Comparison of ENCODE assay signal across 25 mouse cellular contexts in genomic region chr1:52312076-52312633, GRCm38 (mm10).
A peak's percentile ranks its signal among the peaks of the same experiment; 100 is the strongest.
DNase-seq lines count a peak whose midpoint lies in the region; ATAC-seq and TF ChIP-seq lines count a peak whose summit lies in the region.
"Had no signal": no experiment of that assay in that cellular context is flagged by ENCODE, and none has a peak within 500 bp of the region (broad histone marks: within the 10 kb centered on the region; RNA-seq: fewer than 3 reads in every experiment).

No protein-coding gene starts in this region.

- H3K4me3 ChIP-seq in forebrain, embryonic 13.5 days = no peak overlapping the region
- no peak overlapping the region for H3K4me3 ChIP-seq in forebrain, embryonic 10.5 days
- no peak overlapping the region for H3K4me3 ChIP-seq in hindbrain, embryonic 15.5 days
- no peak overlapping the region for H3K4me3 ChIP-seq in hindbrain, embryonic 12.5 days
- H3K4me3 ChIP-seq in midbrain, postnatal 0 days (ENCODE audit: low read depth, low read length) = no peak overlapping the region
- H3K4me3 ChIP-seq in midbrain, embryonic 14.5 days (replicated peaks; ENCODE audit: low read depth, low read length) = no peak overlapping the region
- no peak overlapping the region for H3K4me3 ChIP-seq in forebrain, embryonic 16.5 days (replicated peaks; ENCODE audit: low read length)
- H3K4me3 ChIP-seq: embryonic facial prominence, embryonic 12.5 days; embryonic facial prominence, embryonic 15.5 days; heart, adult 2 months; heart, embryonic 10.5 days; heart, embryonic 13.5 days had no signal

- DNase-seq in forebrain, embryonic 10.5 days (ENCODE audit: extremely low spot score, low spot score) = no peak
- DNase-seq in midbrain, postnatal 0 days (ENCODE audit: low spot score) = peak; percentile 28
- DNase-seq in midbrain, embryonic 14.5 days = no peak
- no peak for DNase-seq in heart, postnatal 4 days
- DNase-seq: adrenal gland, adult 8-10 months; adrenal gland, postnatal 25 days; cerebellum, adult 11 months; cerebellum, adult 2 months; cerebellum, adult 9-11 months; cerebellum, postnatal 25 days; gastrocnemius, postnatal 10 days; gastrocnemius, postnatal 36 days; heart, adult 2 months; heart, postnatal 14 days; kidney, adult 11 months; kidney, adult 8-10 months had no signal

- WGBS in forebrain, embryonic 13.5 days = 56% methylated on average over 3 of the region's 3 CpGs
- 82% methylated on average over 3 of the region's 3 CpGs for WGBS in forebrain, embryonic 10.5 days
- 54% methylated on average over 3 of the region's 3 CpGs for WGBS in hindbrain, embryonic 15.5 days
- WGBS in hindbrain, embryonic 12.5 days = 55% methylated on average over 3 of the region's 3 CpGs
- WGBS in midbrain, postnatal 0 days = 47% methylated on average over 3 of the region's 3 CpGs
- 55% methylated on average over 3 of the region's 3 CpGs for WGBS in midbrain, embryonic 14.5 days
- WGBS in forebrain, embryonic 16.5 days = 38% methylated on average over 3 of the region's 3 CpGs

- no peaks in the 10 kb centered on the region for H3K9me3 ChIP-seq in forebrain, embryonic 13.5 days (replicated peaks)
- 0 out of 2 replicates have a peak, but pooled peaks cover 2% of the 10 kb centered on the region for H3K9me3 ChIP-seq in forebrain, embryonic 10.5 days
- no peaks in the 10 kb centered on the region for H3K9me3 ChIP-seq in hindbrain, embryonic 15.5 days
- H3K9me3 ChIP-seq in hindbrain, embryonic 12.5 days (replicated peaks) = no peaks in the 10 kb centered on the region
- H3K9me3 ChIP-seq in midbrain, postnatal 0 days (ENCODE audit: low read length) = no peaks in the 10 kb centered on the region
- H3K9me3 ChIP-seq in midbrain, embryonic 14.5 days (ENCODE audit: control insufficient read depth, low read length) = no peaks in the 10 kb centered on the region
- H3K9me3 ChIP-seq in forebrain, embryonic 16.5 days (ENCODE audit: control insufficient read depth, low read length) = no peaks in the 10 kb centered on the region
- H3K9me3 ChIP-seq: embryonic facial prominence, embryonic 12.5 days; embryonic facial prominence, embryonic 15.5 days; heart, embryonic 10.5 days; heart, embryonic 13.5 days had no signal

- no peak for TF ChIP-seq CTCF in midbrain, postnatal 0 days (IDR thresholded peaks at IDR 0.05)

- H3K36me3 ChIP-seq in forebrain, embryonic 13.5 days (ENCODE audit: poor library complexity, severe bottlenecking) = no peaks in the 10 kb centered on the region
- H3K36me3 ChIP-seq in forebrain, embryonic 10.5 days (replicated peaks) = no peaks in the 10 kb centered on the region
- H3K36me3 ChIP-seq in hindbrain, embryonic 15.5 days = no peaks in the 10 kb centered on the region
- no peaks in the 10 kb centered on the region for H3K36me3 ChIP-seq in hindbrain, embryonic 12.5 days
- no peaks in the 10 kb centered on the region for H3K36me3 ChIP-seq in midbrain, postnatal 0 days (ENCODE audit: insufficient read depth, low read length)
- H3K36me3 ChIP-seq in midbrain, embryonic 14.5 days (ENCODE audit: control insufficient read depth, insufficient read depth, low read length) = no peaks in the 10 kb centered on the region
- no peaks in the 10 kb centered on the region for H3K36me3 ChIP-seq in forebrain, embryonic 16.5 days (ENCODE audit: control insufficient read depth, insufficient read depth)
- H3K36me3 ChIP-seq: embryonic facial prominence, embryonic 12.5 days; embryonic facial prominence, embryonic 15.5 days; heart, embryonic 10.5 days; heart, embryonic 13.5 days had no signal

- no peaks in the 10 kb centered on the region for H3K27me3 ChIP-seq in forebrain, embryonic 13.5 days
- H3K27me3 ChIP-seq in forebrain, embryonic 10.5 days (ENCODE audit: poor library complexity, severe bottlenecking) = no peaks in the 10 kb centered on the region
- no peaks in the 10 kb centered on the region for H3K27me3 ChIP-seq in hindbrain, embryonic 15.5 days
- no peaks in the 10 kb centered on the region for H3K27me3 ChIP-seq in hindbrain, embryonic 12.5 days
- H3K27me3 ChIP-seq in midbrain, postnatal 0 days (ENCODE audit: insufficient read depth, low read length) = no peaks in the 10 kb centered on the region
- H3K27me3 ChIP-seq in midbrain, embryonic 14.5 days (ENCODE audit: control insufficient read depth, insufficient read depth, low read length) = no peaks in the 10 kb centered on the region
- no peaks in the 10 kb centered on the region for H3K27me3 ChIP-seq in forebrain, embryonic 16.5 days (replicated peaks; ENCODE audit: control insufficient read depth, insufficient read depth, low read length)
- H3K27me3 ChIP-seq: embryonic facial prominence, embryonic 12.5 days; embryonic facial prominence, embryonic 15.5 days; heart, embryonic 13.5 days had no signal

- H3K4me2 ChIP-seq in forebrain, embryonic 13.5 days = no peak overlapping the region
- no peak overlapping the region for H3K4me2 ChIP-seq in hindbrain, embryonic 15.5 days
- no peak overlapping the region for H3K4me2 ChIP-seq in hindbrain, embryonic 12.5 days (replicated peaks)
- no peak overlapping the region for H3K4me2 ChIP-seq in midbrain, postnatal 0 days (ENCODE audit: low read depth, low read length, poor library complexity, severe bottlenecking)
- no peak overlapping the region for H3K4me2 ChIP-seq in midbrain, embryonic 14.5 days (ENCODE audit: low read length)
- H3K4me2 ChIP-seq in forebrain, embryonic 16.5 days (ENCODE audit: low read length) = no peak overlapping the region
- H3K4me2 ChIP-seq: embryonic facial prominence, embryonic 12.5 days; embryonic facial prominence, embryonic 15.5 days; heart, embryonic 13.5 days had no signal

- peak; percentile 88 for ATAC-seq in forebrain, embryonic 13.5 days
- peak; percentile 38; the same call in 1 of the 2 replicates for ATAC-seq in hindbrain, embryonic 15.5 days (ENCODE audit: low FRiP score, low read depth)
- ATAC-seq in hindbrain, embryonic 12.5 days (ENCODE audit: low FRiP score) = no peak
- ATAC-seq in midbrain, postnatal 0 days (ENCODE audit: low FRiP score) = no peak
- no peak for ATAC-seq in midbrain, embryonic 14.5 days (ENCODE audit: low FRiP score, low TSS enrichment)
- peak; percentile 95 for ATAC-seq in forebrain, embryonic 16.5 days
- ATAC-seq: activated CD4-positive, CD25-positive, alpha-beta regulatory T cell, adult 4 months had no signal

- peaks cover under 1% of the 10 kb centered on the region for H3K4me1 ChIP-seq in forebrain, embryonic 13.5 days
- peaks cover 5% of the 10 kb centered on the region for H3K4me1 ChIP-seq in forebrain, embryonic 10.5 days
- no peaks in the 10 kb centered on the region for H3K4me1 ChIP-seq in hindbrain, embryonic 15.5 days (replicated peaks)
- no peaks in the 10 kb centered on the region for H3K4me1 ChIP-seq in hindbrain, embryonic 12.5 days
- H3K4me1 ChIP-seq in midbrain, postnatal 0 days (ENCODE audit: insufficient read depth, low read length) = no peaks in the 10 kb centered on the region
- H3K4me1 ChIP-seq in midbrain, embryonic 14.5 days (ENCODE audit: control insufficient read depth, insufficient read depth, low read length) = no peaks in the 10 kb centered on the region
- H3K4me1 ChIP-seq in forebrain, embryonic 16.5 days (replicated peaks; ENCODE audit: control insufficient read depth, insufficient read depth, low read length) = peaks cover under 1% of the 10 kb centered on the region
- H3K4me1 ChIP-seq: embryonic facial prominence, embryonic 12.5 days; embryonic facial prominence, embryonic 15.5 days; heart, embryonic 10.5 days; heart, embryonic 13.5 days had no signal

- H3K9ac ChIP-seq in forebrain, embryonic 13.5 days = no peak overlapping the region
- no peak overlapping the region for H3K9ac ChIP-seq in hindbrain, embryonic 15.5 days
- H3K9ac ChIP-seq in hindbrain, embryonic 12.5 days = no peak overlapping the region
- H3K9ac ChIP-seq in midbrain, postnatal 0 days (replicated peaks; ENCODE audit: low read length, poor library complexity, severe bottlenecking) = no peak overlapping the region
- no peak overlapping the region for H3K9ac ChIP-seq in midbrain, embryonic 14.5 days (replicated peaks; ENCODE audit: low read length)
- H3K9ac ChIP-seq in forebrain, embryonic 16.5 days (replicated peaks; ENCODE audit: low read depth, low read length) = no peak overlapping the region
- H3K9ac ChIP-seq: embryonic facial prominence, embryonic 12.5 days; embryonic facial prominence, embryonic 15.5 days; heart, embryonic 13.5 days had no signal

- H3K27ac ChIP-seq in forebrain, embryonic 13.5 days = no peak overlapping the region
- H3K27ac ChIP-seq in forebrain, embryonic 10.5 days = no peak overlapping the region
- H3K27ac ChIP-seq in hindbrain, embryonic 15.5 days (replicated peaks) = no peak overlapping the region
- H3K27ac ChIP-seq in hindbrain, embryonic 12.5 days = no peak overlapping the region
- no peak overlapping the region for H3K27ac ChIP-seq in midbrain, postnatal 0 days (ENCODE audit: low read depth, low read length)
- H3K27ac ChIP-seq in midbrain, embryonic 14.5 days (replicated peaks; ENCODE audit: low read depth, low read length) = no peak overlapping the region
- H3K27ac ChIP-seq in forebrain, embryonic 16.5 days (ENCODE audit: low read length) = no peak overlapping the region
- H3K27ac ChIP-seq: embryonic facial prominence, embryonic 12.5 days; embryonic facial prominence, embryonic 15.5 days; heart, adult 2 months; heart, embryonic 10.5 days; heart, embryonic 13.5 days had no signal

Comparison
In these comparisons a context has a peak if more than half of its experiments do, and no peak if none do; other contexts are left out.
1. ATAC-seq: peak in forebrain, embryonic 13.5 days (single experiment), hindbrain, embryonic 15.5 days (single experiment) and forebrain, embryonic 16.5 days (single experiment); none in hindbrain, embryonic 12.5 days (single experiment), midbrain, postnatal 0 days (single experiment) and midbrain, embryonic 14.5 days (single experiment).